Mouse (Mus musculus): ENCODE results near the gene Sec16a.
"Not testable (repeated sequence)": the region's sequence is repeated elsewhere in the genome, so short reads cannot be mapped to it uniquely, and the experiment has no call there.

Gene Sec16a

DNA sequence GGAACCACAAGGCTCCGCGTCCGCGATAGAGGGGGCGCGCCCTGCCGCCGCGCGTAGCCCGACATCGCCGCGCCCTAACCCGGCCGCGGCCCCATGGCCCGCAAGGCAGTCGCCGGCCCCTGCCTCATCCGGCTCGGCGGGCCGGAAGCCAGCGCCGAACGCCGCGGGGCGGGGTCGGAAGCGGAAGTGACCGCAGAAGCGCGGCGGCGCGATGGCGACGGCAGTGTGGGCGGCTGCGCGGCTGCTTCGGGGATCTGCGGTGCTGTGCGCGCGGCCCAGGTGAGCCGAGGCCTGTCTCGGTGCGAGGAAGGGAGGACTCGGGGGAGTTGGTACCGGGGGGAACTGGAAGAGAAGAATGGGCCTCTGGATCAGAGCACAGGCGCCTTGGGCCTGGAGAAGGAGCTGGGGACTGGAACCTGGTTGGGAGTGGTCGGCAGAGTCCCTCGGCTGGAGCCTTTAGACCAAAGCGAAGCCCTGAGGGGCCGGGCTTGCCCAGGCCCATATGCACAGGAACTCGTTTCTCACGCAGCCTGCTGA lies 55.8 kb downstream of the Sec16a start, which contains the start of the genes Entr1 and Pmpca:
Entr1 (minus strand) TSS at position 163 of the 537 bp plus-strand sequence.
Pmpca (plus strand) TSS at position 186 of the 537 bp plus-strand sequence.
- DNase-seq (ENCODE audit: low spot score in 2 of 2), result peak; percentile 84 to 93

GRCm38 (mm10) chr2:26388682-26389153 lies 56.3 kb downstream of the Sec16a start:
- peak; percentile 41 to 80 for DNase-seq (ENCODE audit: low spot score in 2 of 2)

GRCm38 (mm10) chr2:26387713-26388112 lies 57.3 kb downstream of the Sec16a start:
- no peak for DNase-seq (ENCODE audit: low spot score in 2 of 2)

- DNase-seq (ENCODE audit: low spot score in 2 of 2), result not testable (repeated sequence)
Measured at GRCm38 (mm10) chr2:26380871-26381270, 64.1 kb downstream of the Sec16a start.

DNA sequence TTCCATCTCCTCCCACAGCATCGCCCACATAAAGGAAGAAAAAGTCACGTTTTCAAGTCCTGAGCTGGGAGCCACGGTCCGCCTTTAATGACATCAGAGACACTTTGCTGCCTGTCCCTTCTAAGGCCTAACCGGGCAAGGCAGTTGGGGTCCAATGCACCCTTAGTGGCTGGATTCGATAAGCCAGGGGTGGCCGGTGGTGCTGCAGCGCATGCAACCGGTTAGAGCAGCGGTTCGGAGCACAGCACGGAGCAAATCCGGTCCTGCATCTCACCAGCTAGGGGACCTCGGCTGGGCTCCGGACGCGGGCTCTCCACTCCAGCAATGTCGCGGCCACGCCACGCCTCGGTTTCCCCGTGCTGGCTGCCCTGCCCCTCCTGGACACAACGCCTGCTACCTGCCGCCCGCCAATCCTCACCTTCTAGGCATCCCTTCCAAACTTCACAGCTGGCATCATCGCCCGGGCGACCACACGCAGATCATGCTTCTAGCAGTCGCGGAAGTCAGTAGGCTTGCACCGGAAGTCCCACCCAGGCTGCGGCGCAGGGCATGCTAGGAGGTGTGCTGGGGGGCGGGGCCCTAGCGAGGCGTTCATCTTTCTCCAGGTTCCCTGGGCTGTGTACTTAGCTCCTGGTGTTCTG lies 64.8 kb downstream of the Sec16a start, which contains the start of gene Snapc4:
Snapc4 (minus strand) TSS at position 523 of the 641 bp plus-strand sequence.
- DNase-seq (ENCODE audit: low spot score in 2 of 2), result peak; percentile 81 to 90

DNA sequence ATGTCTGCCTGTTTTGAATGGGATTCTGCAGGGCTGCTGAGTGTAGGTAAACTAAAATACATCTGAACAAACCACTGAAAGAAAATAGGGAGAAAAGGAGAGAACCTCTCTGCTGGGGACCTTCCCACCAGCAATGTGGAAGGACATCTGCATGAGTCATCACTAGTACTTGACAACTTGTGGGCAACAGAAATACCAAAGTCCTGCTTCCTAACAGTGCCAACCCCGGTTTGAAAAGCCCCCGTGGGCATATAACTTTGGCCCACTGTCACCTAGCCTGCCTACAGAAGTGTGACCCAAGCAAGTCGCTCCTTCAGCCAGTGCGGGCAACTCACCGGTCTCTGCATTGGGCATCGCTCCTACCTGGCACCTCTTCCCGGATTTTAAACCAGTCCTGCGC lies 72.6 kb downstream of the Sec16a start:
- DNase-seq (ENCODE audit: low spot score in 2 of 2), result no peak

DNA sequence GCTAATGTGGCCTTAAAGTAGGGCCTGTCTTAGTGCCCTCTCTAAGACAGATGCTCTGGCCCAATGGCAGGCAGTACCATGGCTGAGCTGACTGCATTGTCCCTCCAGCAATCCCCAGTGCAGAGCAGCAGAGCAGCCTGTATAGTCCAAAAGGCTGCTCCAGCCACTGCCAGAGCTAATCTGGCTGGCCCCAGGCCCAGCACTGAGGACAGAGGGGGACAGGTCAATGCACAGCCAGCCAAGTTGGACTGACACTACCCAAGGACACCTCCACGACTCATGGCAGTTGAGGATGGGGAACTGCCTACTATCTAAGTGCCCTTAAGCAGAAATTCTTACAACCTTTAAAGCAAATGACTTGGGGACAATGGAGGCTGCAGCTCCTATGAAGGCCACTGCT lies 76.4 kb downstream of the Sec16a start:
- DNase-seq (ENCODE audit: low spot score in 2 of 2), result no peak

GRCm38 (mm10) chr2:26367911-26368310 lies 77.1 kb downstream of the Sec16a start:
- DNase-seq (ENCODE audit: low spot score in 2 of 2), result no peak

- no peak for DNase-seq (ENCODE audit: low spot score in 2 of 2)
Measured at GRCm38 (mm10) chr2:26364738-26365465, 80.1 kb downstream of the Sec16a start.

DNA sequence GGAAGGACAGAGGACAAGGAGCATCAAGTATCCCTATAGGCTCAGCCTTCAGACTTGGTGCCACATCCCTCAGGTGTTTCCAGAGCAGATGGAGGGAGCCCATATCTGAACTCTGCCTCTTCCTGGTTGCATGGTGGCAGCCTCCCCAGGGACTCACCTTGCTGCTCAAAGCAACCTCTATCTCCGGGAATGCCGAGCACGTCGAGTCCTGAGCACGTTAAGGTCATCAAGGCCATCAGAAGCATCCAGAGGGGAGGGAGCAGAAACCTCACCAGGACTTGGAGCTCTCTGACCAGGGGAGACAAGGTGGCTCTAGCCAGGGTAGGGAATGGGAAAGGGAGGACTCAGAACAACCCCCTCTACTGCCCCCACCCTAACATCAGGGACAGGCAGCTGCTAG lies 81.5 kb downstream of the Sec16a start:
- DNase-seq (ENCODE audit: low spot score in 2 of 2), result no peak

DNA sequence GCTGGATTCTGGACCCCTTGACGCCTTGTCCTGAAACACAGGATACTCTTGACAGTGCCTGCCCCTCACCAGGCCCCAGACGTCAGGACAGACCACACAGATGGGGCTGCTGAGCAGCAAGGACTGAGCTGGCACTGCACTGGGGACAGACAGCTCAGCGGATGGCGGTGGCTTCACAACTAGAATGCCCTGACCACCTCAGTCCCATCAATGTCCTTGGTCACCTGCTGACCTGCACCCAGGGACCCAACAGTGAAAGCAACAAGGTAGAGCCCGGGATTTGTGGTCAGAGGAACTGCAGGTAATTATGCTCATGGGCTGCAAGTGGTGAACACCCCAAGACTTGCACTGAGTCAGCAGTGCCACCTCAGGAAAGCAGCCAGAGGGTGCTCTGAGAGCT lies 82.0 kb downstream of the Sec16a start:
- DNase-seq (ENCODE audit: low spot score in 2 of 2), result no peak

GRCm38 (mm10) chr2:26360772-26361171 lies 84.2 kb downstream of the Sec16a start, which contains the start of gene Card9:
Gene Card9, minus strand, starts transcription at chr2:26360918.
- DNase-seq (ENCODE audit: low spot score in 2 of 2), result peak in 1 of 2 experiments; percentile 30

DNA sequence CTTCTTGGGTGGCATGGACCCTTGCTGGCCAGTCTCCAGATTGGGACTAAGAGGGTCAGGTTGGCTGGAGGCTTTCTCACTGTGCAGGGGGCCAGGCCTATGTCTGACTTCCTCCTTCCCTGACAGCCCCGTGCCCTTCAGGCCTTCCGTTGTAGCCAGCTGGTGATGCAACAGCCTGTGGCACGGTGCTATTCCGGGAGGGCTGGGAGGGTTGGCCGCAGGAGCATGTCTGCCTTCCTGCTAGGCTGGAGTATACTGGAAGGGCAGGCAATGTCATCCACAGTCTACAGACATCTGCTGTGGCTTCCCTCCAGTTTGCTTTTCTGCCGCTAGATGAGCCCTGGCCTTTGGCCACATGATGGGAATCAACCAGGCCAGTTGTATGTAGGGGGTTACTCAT lies 85.0 kb downstream of the Sec16a start:
- DNase-seq (ENCODE audit: low spot score in 2 of 2), result no peak

Measured in spleen, postnatal 4 days (tissue).